Mouse (Mus musculus) brain, adult 2 months (tissue): Measurements from ENCODE around the gene Btbd16.
A peak's percentile ranks its signal among the peaks of the same experiment; 100 is the strongest.

Experiments used
- DNase-seq: peaks from one replicate; pipeline ENCODE4 v3.0.0; 2011; ENCODE audit warnings: low read depth, low spot score

Btbd16 gene

DNA sequence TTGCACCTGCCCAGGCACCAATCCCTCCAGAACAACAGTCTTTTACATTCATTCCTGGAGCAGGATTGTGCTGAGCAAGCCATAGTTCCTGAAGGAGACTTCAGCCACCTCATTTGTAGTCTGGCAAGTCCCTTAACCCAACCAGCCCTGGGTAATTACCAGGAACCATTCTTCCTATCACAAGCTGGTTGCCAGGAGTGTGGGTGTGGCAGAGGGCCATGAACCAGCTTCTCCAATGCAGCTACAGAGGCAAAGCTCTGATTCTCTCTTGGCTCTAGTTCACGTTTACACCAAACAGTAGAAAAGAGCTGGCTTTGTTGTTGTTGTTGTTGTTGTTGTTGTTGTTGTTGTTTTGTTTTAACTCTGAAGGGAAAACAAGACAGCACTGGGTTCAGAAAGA lies 88.6 kb downstream of the Btbd16 start:
- DNase-seq: peak; percentile 52

DNA sequence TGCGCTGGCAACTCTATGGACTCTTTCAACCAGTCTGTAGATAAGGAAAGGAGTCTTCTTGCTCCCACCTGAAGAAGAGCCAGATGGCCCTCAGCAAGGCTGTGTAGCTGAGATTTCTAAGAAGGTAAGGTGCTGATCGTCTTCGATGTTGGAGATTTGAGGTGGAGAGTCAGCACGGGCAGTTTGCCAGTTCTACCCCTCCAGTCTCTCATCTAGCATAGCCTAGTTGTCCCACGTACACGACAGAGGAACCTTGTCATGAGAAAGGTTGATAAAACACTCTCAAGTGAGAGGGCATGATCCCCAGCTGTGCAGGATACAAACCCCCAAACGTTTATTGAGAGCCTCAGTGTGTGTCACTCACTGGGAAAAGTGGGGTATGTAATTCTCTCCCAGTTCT lies 90.8 kb downstream of the Btbd16 start:
- DNase-seq: no peak

DNA sequence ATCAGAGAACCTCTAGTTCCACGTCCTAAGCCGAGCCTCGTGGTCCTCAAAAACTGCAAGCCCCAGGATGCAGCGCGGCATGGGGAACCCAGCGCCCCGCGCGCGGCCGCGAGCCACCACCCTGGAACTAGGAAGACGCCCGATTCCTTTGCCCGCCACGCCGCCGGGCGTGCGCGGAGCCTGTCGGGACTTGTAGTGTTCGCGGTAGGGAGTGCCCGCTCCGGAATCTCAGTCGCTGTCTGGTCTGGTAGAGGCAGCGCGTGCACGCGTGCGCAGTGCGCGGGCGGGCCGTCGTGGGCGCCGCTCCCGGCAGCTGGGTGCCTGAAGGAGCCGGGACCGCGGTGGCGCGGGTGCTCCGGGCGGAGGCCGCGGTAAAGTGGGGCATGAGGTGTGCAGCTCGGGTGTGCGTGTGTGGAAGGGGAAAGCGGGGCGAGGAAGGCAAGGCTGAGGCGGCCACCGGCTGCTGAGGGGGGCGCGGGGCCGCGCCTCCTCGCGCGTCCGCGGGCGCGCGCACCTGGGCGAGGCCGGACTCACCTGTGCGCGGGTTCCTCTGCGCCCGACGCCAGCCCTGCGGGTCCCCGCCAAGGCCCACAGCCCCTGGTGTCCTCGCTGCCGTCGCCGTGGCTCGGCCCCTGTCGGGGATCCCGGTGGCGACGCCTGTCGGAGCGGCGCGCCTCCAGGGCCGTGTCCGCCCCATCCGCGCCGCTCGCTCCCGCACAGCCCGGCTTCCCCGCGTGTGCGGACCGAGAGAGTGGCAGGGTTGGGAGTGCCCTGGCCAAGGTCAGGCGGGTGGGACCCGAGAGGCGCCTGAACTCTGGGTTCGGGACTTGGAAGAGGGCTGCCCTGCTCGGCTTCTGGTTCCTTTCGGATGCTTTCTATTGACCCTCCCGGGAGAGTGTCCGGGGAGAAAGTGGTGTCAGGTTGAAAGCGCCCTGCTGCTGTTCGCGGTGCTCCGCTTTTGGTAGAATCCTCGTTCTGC lies 92.0 kb downstream of the Btbd16 start, which contains the start of gene Plekha1:
TSS of gene Plekha1 (plus strand) at position 144 of the 979 bp plus-strand sequence.
- peak; percentile 100 for DNase-seq

DNA sequence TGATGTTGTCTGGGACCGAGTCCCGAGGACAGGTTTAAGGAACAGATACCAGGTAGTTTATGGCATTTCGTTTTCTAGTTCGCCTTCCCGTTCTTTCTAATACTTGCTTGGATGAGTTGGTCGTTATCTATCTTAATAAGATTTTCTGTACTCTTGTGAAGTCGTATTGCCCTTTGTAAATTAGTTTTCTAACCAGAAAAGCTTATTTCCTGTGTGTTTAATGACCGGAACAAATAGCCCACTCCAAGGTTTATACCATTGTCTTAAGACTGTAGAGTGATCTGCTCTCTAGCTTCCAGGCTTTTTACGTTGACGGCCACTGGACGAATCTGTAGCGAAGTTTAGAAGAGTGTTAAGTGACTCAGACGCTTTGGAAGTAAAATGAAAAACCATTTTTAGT lies 92.8 kb downstream of the Btbd16 start:
- DNase-seq: no peak

DNA sequence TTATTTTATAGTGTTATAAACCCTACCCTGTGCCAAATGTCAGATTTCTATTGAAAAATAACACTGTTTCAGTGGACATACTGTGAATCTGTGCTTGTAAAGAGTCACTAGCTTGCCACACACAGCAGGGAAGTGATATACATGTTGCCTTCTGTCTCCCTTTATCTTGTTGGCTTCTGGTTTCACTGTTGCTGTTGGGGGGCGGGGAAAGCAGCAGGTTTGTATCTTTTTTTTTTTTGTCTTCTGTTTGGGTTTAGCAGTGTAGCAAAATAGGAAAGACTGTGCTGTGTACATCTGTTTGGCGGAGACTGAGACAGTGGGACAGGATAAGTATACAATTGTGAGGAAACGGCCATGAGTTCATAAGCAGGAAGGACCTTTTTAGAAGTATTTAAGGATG lies 93.4 kb downstream of the Btbd16 start:
- DNase-seq: no peak
